Mouse (Mus musculus) bone marrow macrophage, adult 2 months (primary cell): ENCODE measurements around the gene Cenpm.

Source experiments
- CTCF ChIP-seq: IDR thresholded peaks from 2 replicates; pipeline ENCODE4 v1.5.1; 2012; ENCODE audit warnings: low read depth, mild to moderate bottlenecking, low read length, moderate library complexity
- POLR2A ChIP-seq: IDR thresholded peaks from 2 replicates; pipeline ENCODE4 v1.6.1; 2012; ENCODE audit warnings: mild to moderate bottlenecking, low read depth, low read length, borderline replicate concordance

DNA sequence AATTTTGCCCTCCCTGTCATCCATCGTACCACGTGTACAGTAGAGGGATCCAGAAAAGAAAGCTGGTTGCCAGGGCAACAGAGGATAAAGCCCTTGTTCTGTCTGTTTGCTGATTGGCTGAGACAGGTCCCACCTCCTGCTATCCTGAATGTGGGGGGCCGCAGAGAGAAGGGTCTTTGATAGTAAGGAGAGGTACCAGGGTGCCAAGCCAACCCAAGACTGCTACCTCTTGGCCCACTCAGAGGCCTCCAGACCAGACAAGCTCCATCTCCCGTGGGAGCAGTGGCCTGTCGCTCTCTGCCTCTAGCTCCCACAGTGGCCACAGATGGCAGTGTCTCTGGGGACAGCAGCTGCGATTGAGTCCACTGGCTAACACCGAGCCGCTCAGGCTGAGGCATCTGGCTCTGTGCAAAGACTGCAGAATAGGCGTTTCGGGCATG lies 11.4 kb upstream of the Cenpm start:
- TF ChIP-seq CTCF = no peak
- TF ChIP-seq POLR2A = no peak
